Mouse (Mus musculus) kidney, adult 2 months (tissue): Measurements from ENCODE around the gene Gpam.

Source experiments
- CTCF ChIP-seq: fragments of 200-500 bp; conservative IDR thresholded peaks from 2 replicates; pipeline ENCODE4 v1.5.1; 2011; ENCODE audit warnings: low read depth, mild to moderate bottlenecking, control low read depth, low read length, moderate library complexity, mixed read lengths; ENCODE audit not compliant: insufficient read depth, insufficient read length
- POLR2A ChIP-seq: fragments of 200-500 bp; IDR thresholded peaks from one replicate; pipeline ENCODE4 v1.6.1; 2011; ENCODE audit warnings: low read depth, low read length, control low read depth

DNA sequence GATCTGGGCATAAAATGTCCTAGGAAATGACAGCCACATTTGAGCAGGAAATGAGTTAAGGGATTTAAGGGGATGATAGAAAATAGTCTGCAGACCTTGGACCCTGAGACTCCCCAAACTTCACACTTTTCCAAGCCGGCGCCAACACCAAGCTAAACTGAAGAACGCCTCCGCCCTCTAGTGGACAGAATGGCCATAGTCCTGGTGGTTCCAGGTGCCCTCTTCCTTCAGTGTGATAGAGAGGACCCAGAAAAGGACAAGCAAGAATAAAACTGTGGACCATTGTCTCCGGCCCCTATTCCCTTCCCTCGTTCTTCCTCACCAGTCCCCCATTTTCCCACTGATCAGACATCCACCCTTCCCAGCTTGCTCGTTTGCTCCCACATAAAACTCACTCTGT is 66.1 kb downstream of the Gpam start:
- TF ChIP-seq POLR2A (no peak), CTCF (peak; percentile 83)
